Mouse (Mus musculus): ENCODE results near the gene Adam6b.

DNA sequence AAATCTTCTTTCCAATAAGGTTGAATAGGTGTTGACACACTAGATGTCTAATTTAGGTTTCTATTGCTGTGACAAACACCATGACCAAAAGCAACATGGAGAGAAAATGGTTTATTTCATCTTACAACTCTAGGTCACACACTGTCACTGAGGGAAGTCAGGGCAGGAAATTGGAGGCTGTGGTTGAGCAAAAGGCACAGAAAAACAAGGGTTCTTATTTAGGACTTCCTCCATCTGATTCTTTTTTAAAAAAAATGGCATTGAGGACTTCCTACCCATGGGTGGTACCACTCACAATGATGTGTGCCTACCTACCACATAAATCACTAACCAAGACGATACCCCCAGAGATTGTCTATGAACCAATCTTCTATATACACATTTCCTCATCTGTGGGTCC, 43.2 kb upstream of the Adam6b start:
- TF ChIP-seq CTCF (conservative IDR thresholded peaks at IDR 0.05 in 1 of 2, IDR thresholded peaks at IDR 0.05 in 1 of 2; ENCODE audit: low read depth in 2 of 2, low read length in 2 of 2) (no peak), MAX (IDR thresholded peaks at IDR 0.05; ENCODE audit: low read length) (no peak), GABPA (IDR thresholded peaks at IDR 0.05; ENCODE audit: insufficient replicate concordance, low read depth, low read length) (no peak), RCOR1 (conservative IDR thresholded peaks at IDR 0.05; ENCODE audit: low read depth, low read length) (no peak), TCF12 (IDR thresholded peaks at IDR 0.05; ENCODE audit: low read depth, low read length) (no peak), EP300 (IDR thresholded peaks at IDR 0.05; ENCODE audit: low read length) (no peak), NELFE (IDR thresholded peaks at IDR 0.05; ENCODE audit: low read depth, low read length) (no peak), BHLHE40 (IDR thresholded peaks at IDR 0.05; ENCODE audit: low read depth, low read length) (no peak), USF1 (IDR thresholded peaks at IDR 0.05; ENCODE audit: low read depth, low read length) (no peak), POLR2A (IDR thresholded peaks at IDR 0.05; ENCODE audit: low read depth, low read length) (no peak), CHD1 (IDR thresholded peaks at IDR 0.05; ENCODE audit: low read depth, low read length) (no peak), CHD2 (IDR thresholded peaks at IDR 0.05; ENCODE audit: low read length) (no peak)
